Mouse (Mus musculus) kidney, adult 9 months (tissue): ENCODE data around the gene Zfp768.
"Not testable (repeated sequence)": the region's sequence is repeated elsewhere in the genome, so short reads cannot be mapped to it uniquely, and the experiment has no call there.

Source experiments
- DNase-seq: peaks from one replicate; pipeline ENCODE4 v3.0.0; 2022

Zfp768 gene

GRCm38 (mm10) chr7:127345512-127346325 is at the start of gene Zfp768:
Zfp768 (minus strand) TSS chr7:127345589.
- peak; percentile 96 for DNase-seq

GRCm38 (mm10) chr7:127393944-127394333 is 48.5 kb upstream of the Zfp768 start:
- DNase-seq = no peak

DNA sequence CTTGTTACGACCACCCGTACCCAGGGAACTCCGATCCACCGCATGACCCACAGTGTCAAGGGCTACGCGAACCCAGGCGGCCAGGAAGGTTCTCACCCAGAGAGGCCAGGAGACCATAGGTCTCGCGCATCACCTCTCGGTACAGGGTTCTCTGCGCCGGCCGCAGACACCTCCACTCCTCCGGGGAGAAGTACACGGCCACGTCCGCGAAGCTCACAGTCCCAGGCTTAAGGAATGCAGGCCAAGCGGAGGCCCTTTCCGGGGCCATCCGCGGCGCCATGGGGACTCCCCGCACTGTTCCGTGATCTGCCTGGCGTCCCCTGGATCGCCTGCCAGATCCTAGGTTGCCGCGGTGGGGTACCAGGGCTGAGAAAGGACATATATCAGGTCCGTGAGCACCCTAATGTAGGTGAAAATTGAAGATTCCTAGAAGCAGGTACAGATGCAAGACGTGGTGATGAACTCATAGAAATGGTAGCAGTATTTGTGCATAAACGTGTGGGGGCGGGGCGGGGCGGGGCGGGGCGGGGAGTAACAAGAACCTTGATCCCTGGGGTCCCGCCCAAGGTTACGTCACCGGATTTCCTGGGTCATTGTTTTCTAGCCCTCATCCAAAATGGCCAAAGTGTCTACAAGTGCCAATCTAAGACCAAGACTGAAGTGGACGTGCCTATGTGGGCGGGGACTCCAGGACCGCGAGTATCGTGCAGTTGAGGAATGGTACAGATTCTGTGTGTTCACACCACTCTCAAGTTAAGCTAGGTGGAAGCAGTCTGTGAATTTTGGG is 48.0 kb upstream of the Zfp768 start, which contains the start of gene E430018J23Rik:
Gene E430018J23Rik, minus strand, starts transcription at position 473 of the 787 bp plus-strand sequence.
- DNase-seq = peak; percentile 100

DNA sequence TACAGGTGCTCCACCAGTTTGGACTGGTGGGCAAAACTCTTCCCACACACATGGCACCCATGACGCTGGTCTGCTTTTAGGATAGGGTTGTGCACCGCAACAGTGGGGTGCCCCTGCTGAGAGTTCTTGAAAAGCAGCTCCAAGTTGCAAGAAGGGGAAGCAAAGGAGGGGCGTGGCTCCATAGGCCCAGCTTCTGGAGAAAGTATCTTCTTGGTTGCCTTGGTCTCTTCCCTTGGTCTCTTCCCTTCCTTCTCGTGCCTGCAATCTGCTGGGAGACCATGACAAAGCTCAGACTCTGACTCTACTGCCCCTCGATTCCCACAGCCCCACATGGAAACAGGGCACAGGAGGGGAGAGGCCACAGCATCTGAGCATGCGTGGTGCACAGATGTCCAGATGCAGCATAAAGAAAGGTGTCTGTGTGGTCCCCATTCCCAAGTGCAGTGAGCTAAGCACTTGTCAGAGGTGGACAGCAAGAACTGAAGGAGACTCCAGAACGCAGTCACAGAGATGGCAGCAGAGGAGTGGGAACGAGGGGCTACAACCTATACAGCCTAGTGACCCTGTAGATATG is 46.9 kb upstream of the Zfp768 start:
- DNase-seq = no peak

- DNase-seq = no peak
These were observed 46.1 kb upstream of the Zfp768 start for GRCm38 (mm10) chr7:127391538-127391937.

DNA sequence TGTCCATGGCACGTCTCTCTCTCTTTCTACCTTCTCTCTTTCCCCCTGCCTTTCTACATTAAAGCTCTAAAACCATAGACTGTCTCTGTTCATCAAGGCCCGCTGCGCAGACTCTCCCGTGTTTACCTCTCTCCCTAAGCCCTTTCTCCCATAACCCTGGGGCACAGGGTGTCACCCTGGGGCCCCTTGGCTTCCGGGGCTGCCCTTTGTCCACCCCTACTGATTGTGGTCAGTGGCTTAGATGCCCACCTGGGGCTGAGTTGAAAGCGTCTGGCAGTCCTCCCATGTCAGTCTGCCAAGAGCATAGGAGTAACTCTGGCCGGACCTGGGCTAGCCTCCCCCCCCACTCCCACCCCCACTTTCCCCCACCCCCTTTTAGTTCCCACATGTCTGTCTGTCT is 44.9 kb upstream of the Zfp768 start:
- no peak for DNase-seq

- not testable (repeated sequence) for DNase-seq
These were observed 42.8 kb upstream of the Zfp768 start for GRCm38 (mm10) chr7:127388201-127388600.

DNA sequence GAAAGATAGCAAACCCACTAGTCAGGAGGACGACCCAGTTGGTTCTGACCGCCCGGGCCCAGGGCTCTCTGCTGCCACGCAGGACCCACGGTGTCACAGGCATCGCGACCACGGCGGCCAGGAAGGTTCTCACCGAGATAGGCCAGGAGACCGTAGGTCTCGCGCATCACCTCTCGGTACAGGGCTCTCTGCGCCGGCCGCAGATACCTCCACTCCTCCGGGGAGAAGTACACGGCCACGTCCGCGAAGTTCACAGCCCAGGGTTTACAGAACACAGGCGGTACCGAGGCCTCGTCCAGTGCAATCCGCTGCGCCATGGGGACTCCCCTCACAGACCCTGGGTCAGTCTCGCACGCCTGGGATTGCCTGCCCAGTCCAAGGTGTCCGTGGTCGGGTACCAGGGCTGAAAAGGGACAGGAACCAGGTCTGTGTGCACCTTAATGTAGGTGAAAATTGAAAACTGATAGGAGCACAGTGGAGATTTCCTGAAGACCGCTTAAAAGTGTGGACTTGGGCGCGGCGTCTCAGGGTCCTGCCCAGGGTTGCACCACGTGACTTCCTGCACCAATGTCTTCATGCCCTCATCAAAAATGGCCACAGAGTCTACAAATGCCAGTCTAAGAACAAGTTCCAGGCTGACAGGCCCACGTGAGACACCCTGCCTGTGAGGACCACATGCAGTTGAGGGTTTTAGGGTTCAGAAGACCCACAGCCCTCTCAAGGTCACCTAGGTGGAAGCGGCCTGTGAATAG is 41.4 kb upstream of the Zfp768 start, which contains the start of gene 9130019O22Rik:
Gene 9130019O22Rik, minus strand, starts transcription at position 526 of the 752 bp plus-strand sequence.
- DNase-seq = peak; percentile 97

- DNase-seq = not testable (repeated sequence)
These were observed 40.2 kb upstream of the Zfp768 start for GRCm38 (mm10) chr7:127385560-127385959.

DNA sequence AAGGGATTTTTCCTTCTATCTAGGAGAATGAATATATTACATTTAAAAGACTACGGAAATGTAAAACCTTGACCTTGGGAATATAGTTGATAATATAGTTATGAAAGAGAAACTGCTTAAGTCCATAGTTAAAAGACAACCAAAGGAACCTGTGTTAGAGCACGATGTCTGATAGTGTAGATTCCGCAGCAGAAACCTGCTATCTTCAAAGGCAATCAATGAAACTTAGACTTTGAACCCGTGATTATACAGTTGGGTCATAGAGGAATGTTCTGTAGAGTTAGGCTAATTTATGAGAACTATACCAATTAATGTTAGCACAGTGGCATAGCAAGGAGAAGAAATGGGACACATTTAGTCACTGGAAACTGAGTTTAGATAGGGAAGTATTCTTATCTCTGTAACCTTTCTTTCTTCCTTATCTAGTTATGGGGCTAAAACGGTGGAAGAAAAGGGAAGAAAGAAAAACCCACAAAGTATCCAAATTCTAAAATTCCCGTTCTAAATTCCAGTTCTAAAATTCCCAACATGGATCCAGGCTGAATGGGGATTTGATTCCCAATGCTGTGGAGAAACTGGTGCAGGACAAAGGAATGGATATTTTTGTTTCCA is 33.0 kb upstream of the Zfp768 start:
- DNase-seq = no peak

- peak; percentile 98 for DNase-seq
These were observed 30.2 kb upstream of the Zfp768 start, which contains the start of gene Zfp747 for GRCm38 (mm10) chr7:127375271-127376245. Zfp747 (minus strand) TSS chr7:127376050.

DNA sequence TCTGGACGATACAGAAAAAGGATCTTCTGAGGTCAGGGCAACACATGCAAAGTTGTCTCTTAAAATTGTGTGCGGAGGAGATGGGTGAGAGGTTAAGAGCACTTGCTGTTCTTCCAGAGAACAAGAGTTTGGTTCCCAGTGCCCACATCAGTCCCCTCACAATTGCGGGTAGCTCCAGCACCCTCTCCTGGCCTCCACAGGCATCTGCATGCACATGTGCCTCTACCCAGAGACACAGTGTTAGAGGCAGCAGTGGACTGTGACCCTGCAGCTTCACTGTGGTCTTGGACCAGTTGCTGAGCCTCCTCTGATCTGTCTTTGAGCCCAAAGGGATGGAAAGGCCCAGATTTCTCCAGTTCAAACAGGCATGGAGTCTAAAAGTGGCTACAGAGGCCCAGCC is 26.5 kb upstream of the Zfp768 start:
- DNase-seq = not testable (repeated sequence)

DNA sequence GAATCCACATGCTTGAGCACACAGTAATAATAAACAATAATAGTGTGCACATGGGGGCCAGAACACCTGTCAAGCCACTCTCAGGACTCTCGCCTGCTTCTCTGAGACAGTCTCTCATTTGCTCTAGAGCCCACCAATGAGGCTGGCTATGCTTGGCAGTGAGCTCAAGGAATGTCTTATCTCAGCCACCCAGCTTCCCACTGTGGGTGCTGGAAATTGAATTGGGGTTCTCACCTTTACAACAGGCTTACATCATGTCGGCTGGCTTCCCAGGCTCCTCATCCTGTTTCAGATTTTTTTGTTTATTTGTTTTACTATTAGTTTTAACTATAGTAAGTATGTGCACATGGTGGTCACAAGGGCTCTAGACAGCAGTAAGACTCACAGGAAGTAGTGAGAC is 25.8 kb upstream of the Zfp768 start:
- DNase-seq = no peak

DNA sequence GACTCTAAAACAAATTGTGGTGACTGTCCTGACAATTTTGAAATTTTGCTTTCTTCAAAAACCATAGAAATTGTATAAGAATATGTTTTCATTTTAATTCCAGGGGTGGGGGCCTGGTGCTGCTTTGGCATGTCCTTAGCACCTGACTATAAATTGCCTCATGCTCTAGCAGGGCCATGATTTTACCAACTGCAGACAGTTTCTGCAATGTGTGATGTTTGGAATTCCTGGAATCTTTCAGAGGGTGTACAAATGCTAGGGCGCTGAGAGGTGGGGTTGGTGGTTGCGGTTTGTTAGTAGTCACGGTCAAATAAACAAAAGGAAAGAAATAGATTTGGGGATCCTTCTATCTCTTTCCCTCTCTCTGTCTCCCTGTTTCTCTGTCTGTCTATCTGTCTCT is 20.9 kb upstream of the Zfp768 start:
- no peak for DNase-seq

GRCm38 (mm10) chr7:127364166-127364565 is 18.8 kb upstream of the Zfp768 start:
- peak; percentile 22 for DNase-seq

DNA sequence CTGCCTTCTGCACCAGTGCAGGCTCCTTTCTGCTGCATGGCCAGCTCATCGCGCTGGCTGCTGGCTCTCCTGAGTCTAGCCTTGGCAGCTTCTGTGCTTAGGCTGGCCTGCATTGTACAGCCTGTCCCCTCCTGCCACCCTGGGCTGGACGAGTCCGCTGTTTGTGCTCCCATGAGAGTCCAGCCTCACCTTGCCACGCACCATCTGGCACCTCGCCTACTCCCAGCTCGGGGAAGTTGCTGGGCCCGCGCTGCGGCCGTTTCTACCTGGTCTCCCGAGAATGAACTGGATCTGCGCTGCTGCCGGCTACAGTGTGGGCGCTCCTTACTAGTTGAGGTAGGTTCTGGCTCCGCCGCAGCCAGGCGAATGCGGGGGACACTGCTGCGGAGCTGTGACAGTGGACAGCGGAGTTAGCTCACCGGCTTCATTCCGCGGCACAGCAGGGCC is 18.1 kb upstream of the Zfp768 start:
- DNase-seq = peak; percentile 38

- peak; percentile 56 for DNase-seq
These were observed 17.0 kb upstream of the Zfp768 start for GRCm38 (mm10) chr7:127362418-127362817.

DNA sequence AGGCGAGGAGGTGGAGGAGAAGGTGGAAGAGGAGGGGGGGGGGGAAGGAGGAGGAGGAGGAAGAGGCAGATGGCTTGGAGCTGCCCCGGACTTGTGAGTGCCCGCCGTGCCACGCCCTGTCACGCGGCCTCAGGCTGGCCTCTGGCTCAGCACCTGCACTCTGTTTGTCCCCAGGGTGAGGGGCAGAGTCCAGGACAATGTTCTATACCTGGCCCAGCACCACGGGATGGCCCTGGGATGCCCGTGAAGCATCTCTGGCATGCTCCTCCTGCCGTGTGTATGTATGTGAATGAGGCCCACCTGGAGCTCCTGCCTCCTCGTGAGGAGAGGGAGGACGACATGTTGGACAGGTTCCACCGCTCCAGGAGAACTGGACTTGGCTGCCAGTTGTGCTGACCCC is 16.1 kb upstream of the Zfp768 start:
- peak; percentile 74 for DNase-seq

GRCm38 (mm10) chr7:127360265-127360664 is 14.9 kb upstream of the Zfp768 start:
- no peak for DNase-seq

DNA sequence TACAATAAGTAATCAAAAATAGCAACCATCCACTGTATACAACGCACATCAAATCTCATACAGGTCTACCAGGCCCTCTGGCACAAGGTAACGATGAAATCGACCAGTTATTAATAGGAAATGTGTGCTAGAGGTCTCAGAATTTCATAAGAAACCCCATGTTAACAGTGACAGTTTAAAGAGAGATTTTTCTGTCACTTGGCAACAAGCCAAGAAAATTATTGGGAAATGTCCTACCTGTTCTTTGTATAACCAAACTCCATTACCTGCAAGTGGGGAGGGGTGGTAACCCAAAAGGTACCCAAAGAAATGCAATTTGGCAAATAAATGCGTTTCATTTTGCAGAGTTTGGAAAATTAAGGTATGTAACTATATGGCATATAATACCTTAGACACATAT is 13.1 kb upstream of the Zfp768 start:
- no peak for DNase-seq

DNA sequence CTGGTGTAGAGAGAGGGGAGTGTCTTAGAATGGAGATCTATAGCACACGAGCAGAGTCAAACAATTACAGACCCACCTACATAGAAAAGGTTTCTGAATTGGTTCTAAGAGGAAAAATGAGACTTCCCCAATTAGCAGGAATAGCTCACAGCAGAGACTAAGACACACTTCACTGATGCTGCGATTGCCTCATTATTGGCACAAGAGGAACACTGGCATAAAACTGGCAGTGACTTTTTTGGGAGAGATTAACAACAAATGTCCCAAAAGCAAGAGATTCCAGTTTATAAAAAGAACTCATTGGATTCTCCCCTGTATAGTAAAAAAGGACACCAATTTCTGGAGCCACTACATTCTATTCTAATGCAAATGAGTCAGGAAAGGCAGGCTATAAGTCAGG is 12.5 kb upstream of the Zfp768 start:
- DNase-seq = no peak
